Mouse (Mus musculus) heart, adult 11 months (tissue): ENCODE measurements around the gene Uhrf1.

ENCODE experiments used
- DNase-seq: peaks from one replicate; pipeline ENCODE4 v3.0.0; 2022

Gene Uhrf1

GRCm38 (mm10) chr17:56303160-56303846 lies at the start of gene Uhrf1:
Gene Uhrf1, plus strand, starts transcription at chr17:56303321.
- DNase-seq, result peak; percentile 99

DNA sequence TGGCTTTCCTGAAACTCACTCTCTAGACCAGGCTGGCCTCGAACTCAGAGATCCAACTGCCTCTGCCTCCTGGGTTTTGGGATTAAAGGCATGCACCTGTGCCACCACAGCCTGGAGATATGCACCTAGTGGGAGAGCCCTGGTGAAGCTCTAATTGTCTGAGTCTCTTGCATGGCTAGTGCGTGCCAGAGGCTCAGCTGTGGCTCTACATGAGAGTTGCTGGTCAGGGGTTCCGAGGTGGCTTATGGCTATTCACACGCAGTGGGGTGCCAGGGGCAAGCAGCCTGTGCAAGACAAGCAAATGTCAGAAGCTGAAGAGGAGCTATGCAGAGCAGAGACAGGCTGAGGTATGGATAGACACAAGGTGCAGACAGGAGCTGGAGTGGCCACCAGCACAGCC lies 48.4 kb upstream of the Uhrf1 start:
- peak; percentile 93 for DNase-seq

DNA sequence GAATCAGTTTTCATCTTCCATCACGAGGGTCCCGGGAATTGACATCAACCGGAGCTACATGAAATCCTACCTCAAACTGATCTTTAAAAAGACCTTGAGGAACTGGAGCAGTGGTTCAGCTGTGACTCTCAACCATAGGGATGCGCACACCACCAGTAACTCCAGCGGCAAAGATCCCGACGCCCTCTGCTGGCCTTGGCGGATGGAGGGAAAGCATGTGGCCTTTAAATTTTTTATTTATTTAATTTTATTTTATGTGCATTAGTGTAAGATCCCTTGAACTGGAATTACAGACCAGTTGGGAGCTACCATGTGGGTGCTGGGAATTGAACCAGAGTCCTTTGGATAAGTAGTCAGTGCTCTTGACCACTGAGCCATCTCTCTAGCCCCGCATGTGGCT lies 47.7 kb upstream of the Uhrf1 start:
- DNase-seq, result peak; percentile 96

GRCm38 (mm10) chr17:56255863-56256238 lies 47.3 kb upstream of the Uhrf1 start:
- peak; percentile 100 for DNase-seq

- DNase-seq, result peak; percentile 100
Measured at GRCm38 (mm10) chr17:56256239-56256881, 46.8 kb upstream of the Uhrf1 start, which contains the start of gene Fem1a. Gene Fem1a, plus strand, starts transcription at chr17:56256810.

GRCm38 (mm10) chr17:56257181-56257894 lies 45.8 kb upstream of the Uhrf1 start:
- peak; percentile 95 for DNase-seq

- DNase-seq, result peak; percentile 94
Measured at GRCm38 (mm10) chr17:56258269-56258668, 44.9 kb upstream of the Uhrf1 start.

DNA sequence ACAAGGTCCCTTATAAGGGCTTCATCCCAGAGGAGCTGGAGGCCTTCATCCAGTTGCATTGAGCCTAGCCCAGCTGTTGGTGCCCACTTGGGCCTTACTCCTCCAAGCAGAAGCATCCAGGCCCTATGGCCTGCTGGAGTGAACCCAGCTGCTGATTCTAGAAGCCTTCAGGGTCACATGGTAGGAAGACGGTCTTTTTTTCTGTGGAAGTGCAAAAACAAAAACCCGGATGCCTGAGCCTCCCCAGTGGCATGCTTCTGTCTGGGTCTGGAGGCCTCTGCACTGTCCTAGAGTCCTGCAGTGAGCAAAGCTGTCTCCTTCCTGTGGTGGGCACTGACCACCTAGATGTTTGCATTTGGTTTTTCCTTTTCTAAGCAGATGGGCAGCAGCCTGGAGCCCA lies 44.3 kb upstream of the Uhrf1 start:
- peak; percentile 78 for DNase-seq

DNA sequence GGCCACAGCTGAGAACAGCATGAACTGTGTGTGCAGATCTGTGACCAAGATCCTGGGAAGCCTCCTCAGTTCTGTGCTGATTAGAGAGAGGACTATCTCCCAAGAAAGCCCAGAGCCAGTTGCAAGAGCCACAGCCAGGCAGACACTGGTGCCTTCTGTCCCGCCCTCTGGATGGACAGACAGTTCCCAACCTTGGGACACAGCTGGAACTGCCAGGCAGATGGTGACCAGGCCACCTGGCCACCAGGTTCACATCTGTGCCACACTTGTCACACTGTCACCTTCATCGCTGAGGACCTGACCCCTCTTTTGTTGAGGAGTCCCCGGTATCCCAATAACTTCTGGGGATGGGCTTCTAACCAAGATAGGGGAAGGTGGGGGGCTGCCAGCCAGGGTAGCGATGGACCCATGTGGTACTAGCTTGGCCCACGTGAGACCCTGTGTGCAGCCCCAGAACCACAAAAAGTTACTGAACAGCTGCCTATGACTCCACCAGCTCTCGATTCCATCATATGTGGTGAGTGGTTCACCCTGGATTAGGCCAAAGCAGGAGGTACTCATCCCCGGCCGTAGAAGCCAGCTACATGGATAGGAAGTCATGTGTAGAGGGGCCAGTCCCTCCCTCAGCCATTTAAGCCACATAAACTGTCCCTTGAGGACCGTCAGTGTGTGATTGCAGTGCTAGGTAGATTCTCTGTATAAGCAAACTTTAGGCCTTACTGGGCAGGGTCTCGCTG lies 43.7 kb upstream of the Uhrf1 start:
- DNase-seq, result peak; percentile 92

GRCm38 (mm10) chr17:56261166-56261565 lies 42.0 kb upstream of the Uhrf1 start:
- peak; percentile 98 for DNase-seq

GRCm38 (mm10) chr17:56262645-56263094 lies 40.5 kb upstream of the Uhrf1 start:
- DNase-seq, result peak; percentile 97

DNA sequence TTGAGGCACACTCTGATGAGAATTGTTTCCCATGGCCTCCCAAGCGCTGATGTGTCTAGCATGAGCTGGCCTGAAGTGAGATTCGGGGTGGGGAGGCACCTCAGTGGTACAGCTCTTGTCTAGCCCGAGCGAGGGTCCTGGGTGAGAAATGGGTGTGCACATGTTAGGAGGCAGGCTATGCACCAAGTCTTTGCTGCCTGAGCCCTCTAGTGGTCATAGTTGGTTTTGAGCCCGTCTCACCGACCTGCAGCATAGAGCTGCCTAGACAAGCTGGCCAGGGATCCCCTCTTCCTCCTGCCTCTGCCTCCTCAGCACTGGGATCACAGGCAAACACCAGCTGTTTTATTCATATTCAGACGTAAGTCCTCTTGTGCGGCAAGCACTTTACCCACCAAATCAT lies 39.1 kb upstream of the Uhrf1 start:
- DNase-seq, result peak; percentile 97

GRCm38 (mm10) chr17:56265011-56265410 lies 38.1 kb upstream of the Uhrf1 start:
- DNase-seq, result peak; percentile 96

DNA sequence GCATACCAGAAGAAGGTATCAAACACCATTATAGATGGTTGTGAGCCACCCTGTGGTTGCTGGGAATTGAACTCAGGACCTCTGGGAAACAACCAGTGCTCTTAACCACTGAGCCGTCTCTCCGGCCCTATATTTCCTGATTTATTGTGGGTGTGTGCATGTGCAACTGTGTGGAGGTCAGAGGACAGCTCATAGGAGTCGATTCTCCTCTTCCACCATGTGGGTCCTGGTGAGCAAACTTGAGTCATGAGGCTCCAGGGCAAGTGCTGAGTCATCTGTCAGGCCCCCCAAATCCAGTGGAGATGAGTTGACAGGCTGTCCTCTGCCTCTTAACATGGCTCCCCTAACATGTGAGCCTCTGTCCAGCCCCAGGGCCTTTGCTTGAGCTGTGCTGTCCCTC lies 37.3 kb upstream of the Uhrf1 start:
- DNase-seq, result peak; percentile 89

DNA sequence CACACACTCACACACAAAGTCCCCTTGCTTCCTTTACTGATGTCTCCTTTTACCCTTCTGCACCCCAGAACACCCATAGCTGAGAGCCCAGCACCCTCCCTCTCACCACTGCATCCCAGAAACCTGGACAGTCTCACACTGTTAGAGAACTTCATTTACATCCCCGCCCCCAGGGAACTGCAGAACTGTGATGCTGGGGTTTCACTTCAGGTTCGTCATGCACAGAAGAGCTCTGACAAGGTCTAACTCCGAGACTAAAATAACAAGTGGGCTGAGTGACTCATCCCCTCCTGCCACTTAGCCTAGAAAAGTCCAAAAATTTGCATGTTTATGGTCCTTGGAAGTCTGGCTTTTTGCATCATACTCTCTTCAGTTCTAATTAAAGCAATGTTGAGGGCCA lies 36.9 kb upstream of the Uhrf1 start:
- DNase-seq, result peak; percentile 93

DNA sequence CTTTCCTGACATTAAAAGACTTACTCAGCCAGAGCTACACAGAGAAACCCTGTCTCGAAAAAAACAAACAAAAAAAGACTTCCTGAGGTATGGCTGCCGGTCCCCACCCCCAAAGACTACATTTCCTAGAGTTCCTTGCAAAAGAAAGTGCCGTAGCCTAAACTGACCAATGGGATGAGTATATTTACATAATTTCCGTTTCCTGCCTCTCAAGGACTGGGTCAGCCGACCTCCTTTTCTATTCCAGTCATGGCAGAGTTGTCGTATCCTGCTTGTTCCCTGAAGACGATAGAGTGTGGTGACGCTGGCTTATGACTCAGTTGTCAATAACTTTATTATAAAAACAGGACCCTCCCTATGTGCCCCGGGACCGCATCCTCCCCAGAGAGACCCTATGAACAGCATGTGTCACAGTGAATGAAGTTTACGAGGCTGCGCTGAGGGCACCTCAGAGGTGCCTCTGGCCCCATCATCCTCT lies 33.9 kb upstream of the Uhrf1 start:
- DNase-seq, result peak; percentile 98

GRCm38 (mm10) chr17:56269741-56270140 lies 33.4 kb upstream of the Uhrf1 start:
- DNase-seq, result peak; percentile 96

DNA sequence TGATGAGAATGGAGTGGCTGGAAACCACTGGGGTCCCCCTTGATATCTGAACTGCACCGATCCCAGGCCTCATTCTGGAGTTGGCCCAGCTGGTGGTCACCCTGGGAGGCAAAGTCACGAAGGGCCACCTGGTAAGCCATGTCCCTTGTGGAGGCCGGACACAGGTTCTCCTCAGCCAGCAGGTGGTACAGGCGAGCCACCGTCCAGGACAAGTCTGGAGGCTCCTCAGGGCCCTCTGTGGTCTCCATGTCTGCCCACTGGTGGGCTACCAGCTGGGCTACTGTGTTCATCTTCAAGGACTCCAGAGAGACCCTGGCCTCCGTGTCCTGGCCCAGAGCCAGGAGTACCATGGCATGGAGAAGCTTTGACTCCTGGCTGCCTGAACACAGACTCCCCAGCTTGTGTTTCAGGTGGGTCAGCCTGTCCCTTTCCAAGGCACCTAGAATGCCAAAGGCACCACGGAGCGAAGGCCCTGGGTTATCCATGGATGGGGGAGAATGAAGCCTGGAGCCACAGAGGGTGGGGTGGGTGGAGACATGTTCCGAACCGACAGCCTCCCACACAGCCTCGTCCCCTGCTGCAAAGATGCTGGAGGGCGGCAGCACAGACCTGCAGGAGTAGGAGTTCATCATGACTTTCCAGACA lies 31.4 kb upstream of the Uhrf1 start:
- DNase-seq, result peak; percentile 93

GRCm38 (mm10) chr17:56272644-56273043 lies 30.5 kb upstream of the Uhrf1 start:
- DNase-seq, result no peak

DNA sequence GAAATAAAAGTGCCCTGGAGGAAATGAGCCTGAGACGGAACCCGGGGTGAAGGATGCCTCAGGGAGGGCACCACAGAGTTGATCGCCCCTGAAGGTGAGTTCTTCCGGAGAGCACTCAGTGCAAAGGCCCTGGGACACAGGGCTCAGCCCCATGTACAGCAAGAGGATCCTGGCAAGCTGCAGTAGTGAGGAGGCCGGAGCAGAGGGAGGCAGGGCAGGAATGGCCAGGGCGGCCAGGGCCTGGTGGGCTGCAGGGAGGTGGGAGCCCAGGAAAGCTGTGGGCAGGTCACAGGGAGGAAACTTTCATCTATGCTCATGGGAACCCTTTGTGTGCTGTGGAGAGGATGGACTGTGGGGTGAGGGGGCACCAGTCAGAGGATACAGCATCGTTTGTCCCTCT lies 29.6 kb upstream of the Uhrf1 start:
- DNase-seq, result peak; percentile 92

- no peak for DNase-seq
Measured at GRCm38 (mm10) chr17:56273986-56274385, 29.1 kb upstream of the Uhrf1 start.

DNA sequence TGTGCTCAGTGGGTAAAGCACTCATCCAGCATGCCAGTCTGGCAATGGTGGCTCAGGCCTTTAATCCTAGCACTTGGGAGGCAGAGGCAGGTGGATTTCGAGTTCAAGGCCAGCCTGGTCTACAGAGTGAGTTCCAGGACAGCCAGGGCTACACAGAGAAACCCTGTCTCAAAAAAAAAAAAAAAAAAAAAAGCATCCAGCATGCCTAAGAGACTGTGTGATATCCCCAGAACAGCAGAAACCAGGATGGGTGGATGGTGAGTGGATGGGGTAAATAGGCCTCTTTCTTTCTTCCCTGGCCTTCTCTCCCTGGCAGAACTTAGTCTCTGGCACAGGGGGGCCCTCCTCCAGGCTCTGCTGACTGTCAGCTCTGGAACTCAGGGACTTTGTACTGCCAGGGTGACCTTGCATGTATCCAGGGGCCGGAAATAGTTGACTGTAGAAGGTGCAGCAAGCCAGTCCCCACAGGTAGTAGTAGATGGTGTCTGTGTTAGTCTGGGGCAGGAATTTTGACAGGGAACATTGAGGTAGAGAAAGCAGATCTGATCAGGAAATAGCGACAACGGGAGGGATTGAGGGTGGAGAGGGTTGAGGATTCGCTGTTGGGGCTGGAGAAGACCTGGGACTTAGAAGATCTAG lies 27.2 kb upstream of the Uhrf1 start:
- peak; percentile 97 for DNase-seq
